Mouse (Mus musculus): ENCODE results near the gene Rapgef4.

Rapgef4 gene

DNA sequence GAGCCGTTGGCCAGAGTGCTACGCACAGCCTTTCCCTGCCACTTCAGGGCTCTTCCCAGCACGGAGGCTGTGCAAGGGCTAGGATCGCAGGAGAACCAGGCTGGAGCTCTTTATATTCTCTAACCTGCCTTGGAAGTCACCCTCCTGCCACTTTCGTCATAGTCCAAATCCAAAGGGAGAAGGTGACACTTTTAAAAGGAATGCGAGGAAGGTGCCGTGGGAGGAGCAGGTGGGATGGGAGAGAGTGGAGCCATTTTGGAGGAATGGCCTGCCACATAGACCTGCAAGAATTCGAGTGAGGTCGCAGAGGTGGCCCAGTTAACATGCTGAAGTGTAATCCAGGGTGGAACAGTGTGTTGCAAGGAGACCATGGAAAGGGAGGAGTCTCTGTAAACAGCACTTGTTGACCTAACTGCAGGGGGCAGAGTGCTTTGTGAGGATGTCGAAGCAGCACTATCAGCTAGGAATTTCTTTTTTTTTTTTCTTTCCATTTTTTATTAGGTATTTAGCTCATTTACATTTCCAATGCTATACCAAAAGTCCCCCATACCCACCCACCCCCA lies 94.0 kb downstream of the Rapgef4 start:
- no peak for DNase-seq (ENCODE audit: low read depth, low spot score)

DNA sequence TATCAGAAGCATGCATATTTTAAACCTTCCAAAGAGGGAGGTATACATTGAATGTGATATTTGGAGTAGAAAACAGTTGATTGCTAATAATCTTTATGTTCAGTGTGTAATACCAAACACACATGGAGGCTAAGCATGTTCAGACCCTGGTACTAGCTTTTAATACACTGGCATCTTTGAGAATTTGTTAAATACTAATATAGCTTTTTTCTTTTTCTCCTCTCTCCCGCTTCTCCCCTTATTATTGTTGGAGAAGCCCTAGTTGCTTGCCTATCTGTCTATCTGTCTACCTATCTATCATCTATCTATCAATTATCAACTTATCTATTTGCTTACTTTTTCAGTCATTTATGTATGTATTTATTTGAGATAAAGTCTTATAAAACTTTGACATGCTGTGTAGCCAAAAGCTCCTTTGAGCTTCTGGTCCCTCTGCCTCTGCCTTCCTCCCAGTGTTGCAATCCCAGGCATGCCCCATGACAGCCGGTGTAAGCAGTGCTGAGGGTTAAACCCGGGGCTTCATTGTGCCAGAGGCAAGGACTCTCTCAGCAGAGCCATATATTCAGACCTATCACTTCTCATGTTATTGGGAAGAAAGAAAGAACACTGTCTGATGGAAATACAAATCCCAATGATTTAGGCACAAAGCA lies 96.6 kb downstream of the Rapgef4 start:
- no peak for DNase-seq (ENCODE audit: low read depth, low spot score)

DNA sequence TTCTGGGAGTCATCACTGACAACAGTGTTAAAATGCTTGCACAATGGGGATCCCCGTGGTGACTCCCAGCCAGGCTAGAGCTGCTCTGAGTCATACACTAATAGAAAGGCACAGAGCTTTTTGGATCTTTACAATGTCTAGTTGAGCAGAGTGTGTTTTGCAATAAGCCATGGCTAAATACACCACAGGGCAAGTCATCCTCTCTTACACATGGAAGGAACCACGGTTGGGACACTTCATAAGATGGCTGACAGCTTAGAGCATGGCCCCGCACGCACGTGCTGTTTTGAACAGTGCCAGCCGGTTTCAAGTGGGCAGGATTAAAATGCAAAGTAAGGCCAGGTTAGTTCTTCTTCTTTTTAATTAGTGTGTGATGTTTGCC lies 97.1 kb downstream of the Rapgef4 start:
- DNase-seq (ENCODE audit: low read depth, low spot score): no peak

DNA sequence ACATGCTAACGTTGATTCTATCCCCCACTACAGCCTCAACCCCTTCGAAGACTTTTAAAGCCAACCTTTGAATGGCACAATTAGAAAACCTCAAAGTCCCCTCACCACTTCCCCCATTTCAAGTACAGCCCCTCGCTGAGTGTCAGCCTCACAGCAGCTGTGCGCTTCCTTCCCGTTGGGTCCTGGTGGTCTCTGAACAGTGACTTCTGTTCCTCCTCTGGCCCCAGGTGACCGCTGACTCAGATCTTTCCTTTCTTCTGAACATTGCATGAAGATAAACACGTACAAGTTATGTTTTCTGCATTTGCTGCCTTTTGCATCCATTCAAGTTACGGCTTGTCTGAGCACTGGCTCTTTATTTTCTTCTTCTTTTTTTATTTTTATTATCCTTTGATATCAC lies 98.1 kb downstream of the Rapgef4 start:
- DNase-seq (ENCODE audit: low read depth, low spot score): no peak

DNA sequence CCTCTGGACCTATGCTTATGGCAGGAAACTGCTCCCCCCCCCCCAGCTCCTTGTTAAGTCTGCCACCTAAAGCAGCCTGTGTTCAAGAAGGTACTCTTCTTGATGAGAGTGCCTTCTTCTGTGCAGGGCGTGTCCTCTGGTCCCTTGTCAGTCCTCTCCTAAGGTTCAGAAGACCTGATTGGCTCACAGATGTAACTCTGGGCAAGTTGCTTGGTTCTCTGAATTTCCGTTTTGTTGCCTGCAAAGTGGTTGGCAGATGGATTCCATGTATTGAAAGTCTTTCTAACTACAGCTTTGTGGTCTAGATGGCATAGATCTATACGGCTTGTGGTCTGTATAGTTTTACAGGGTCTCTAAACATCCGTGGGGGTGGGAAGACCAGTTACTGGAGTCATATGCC lies 101.8 kb downstream of the Rapgef4 start:
- peak; percentile 51 for DNase-seq (ENCODE audit: low read depth, low spot score)

DNA sequence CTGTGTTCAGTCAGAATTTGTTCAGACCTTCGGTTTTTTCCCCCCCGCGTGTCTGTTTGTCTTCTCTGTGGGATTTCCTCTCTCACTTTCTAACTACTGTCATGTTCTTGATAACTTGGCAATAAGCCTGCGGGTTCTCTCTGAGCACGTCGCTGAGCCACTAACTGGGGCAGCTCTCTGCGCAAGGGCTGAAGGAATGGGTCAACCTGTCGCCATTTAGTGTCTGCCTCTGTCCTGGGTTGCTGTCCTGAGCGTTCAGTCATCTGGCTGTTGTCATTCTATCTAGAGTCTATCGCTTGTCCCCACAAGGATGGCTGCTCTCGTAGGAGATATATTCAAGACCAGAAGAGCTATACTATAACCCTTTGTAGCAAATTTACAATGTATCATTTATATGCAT lies 107.8 kb downstream of the Rapgef4 start:
- no peak for DNase-seq (ENCODE audit: low read depth, low spot score)

DNA sequence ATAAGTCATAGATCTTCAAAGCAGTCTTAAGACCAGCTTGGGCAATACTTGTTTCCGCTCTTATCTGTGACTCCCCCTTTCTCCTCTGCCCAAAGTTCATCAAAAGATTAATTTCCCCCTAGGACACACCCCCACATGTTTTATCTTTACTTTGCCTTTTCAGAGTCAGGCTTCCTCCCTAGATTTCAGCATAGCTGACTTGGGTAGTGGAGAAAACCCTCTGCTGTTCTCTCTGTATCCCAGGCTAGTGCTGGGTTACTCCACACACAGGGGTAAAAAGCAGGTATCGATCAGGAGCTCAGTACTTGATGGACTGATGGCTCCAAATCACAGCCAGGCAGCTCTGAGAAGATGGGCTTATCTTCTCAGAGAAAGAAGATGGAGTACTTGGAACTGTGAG lies 109.0 kb downstream of the Rapgef4 start:
- no peak for DNase-seq (ENCODE audit: low read depth, low spot score)

DNA sequence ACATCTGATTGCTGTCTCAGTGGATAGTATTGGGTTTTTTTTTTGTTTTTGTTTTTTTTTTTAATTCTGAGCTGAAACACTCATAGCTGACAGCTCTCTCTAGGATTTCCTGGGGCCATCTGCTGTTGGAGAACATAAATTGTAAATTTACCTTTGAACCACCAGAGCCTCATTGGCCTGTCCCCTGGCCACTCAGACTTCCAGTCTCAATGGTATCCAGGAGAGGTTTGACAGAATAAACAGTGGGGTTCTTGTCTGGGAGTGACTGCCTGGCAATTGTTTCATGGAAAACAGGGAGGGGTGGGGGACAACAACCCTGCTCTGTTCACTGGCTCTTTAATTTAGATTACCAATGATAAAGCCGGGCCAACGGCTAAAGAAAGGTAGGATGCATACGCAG lies 111.0 kb downstream of the Rapgef4 start:
- no peak for DNase-seq (ENCODE audit: low read depth, low spot score)

DNA sequence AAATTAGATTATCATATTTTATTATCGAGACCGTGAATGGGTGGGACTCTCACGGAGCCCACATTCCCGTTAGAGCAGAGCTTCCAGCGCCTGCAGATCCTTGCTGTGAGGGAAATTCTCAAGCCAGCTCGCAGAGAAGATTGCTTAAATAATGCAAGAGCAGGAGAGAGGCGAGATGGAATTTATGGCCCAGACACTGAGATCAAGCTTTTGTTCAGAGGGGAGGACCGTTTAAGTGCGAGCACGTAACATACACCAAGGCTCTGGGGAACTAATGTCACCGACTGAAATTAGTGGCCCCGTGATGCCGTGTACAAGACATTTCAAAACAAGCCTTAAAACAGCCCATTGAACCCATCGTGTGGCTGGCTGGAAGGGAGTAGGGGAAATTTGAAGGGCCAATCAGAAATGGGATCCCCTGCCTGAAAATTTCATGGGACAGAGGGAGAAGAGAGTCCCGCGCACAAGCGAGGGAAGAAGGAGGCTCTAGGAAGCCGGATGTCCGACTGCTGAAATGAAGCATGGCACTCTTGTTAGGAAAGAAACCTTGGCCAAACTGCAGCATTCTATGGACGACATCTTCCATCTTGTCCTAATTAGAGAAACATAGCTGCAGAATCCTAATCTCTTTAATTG lies 112.5 kb downstream of the Rapgef4 start:
- no peak for DNase-seq (ENCODE audit: low read depth, low spot score)

DNA sequence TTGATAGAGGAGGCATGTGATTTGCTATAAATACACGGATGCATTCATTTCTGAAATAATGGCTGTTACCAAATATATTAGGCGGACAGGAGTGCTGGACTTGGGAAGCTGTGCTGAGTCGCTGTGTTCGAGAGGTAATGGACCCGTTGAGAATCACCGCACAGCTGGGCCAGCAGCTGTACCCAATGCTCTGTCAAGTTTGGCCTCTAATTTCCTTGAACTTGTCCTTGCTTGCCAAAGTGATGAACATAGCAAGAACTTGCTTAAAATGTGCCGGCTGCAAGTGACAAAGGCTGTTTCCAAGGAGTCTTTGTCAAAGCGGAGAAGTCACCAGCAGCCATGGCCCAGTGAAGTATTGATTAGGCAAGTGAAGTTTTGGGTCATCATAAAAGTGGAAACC lies 113.0 kb downstream of the Rapgef4 start:
- DNase-seq (ENCODE audit: low read depth, low spot score): no peak

DNA sequence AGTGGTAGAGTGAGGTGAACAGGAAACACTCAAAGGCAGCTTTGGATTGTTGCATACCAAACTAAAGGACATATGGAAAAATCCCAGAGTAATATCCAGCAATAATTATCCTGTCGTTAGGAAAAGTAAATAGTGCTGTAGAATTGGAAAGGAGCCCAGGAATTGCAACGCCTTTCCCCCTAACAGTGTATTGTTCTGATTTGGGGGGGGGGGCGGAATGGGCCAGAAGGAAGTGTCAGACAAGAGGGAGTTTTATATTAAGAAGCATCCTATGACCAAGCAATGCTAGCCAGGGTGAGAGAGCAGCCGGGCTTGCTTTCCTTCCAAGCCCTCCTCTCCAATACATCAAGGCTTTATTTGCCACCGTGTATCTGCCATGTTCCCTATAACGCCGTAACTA lies 113.4 kb downstream of the Rapgef4 start:
- DNase-seq (ENCODE audit: low read depth, low spot score): no peak

DNA sequence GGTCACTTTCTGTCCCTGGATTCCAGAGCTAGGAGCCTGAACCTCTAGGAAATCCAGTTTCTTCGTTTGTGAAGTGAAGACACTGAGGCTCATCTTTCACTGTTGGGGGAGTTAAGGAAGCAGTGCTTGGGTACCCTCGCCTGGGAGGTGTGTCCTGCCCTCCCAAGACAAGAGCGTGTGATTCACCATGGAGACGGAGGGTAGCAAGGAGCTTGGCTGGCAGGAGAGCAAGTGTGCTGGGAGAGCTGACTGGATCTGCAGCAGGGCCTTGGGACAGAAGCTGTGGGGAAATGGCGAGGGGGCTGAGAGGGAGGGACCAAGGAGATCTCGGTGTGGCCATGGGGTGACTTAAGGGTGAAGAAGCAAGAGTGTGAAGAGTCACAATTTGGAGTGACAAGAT lies 114.0 kb downstream of the Rapgef4 start:
- no peak for DNase-seq (ENCODE audit: low read depth, low spot score)

DNA sequence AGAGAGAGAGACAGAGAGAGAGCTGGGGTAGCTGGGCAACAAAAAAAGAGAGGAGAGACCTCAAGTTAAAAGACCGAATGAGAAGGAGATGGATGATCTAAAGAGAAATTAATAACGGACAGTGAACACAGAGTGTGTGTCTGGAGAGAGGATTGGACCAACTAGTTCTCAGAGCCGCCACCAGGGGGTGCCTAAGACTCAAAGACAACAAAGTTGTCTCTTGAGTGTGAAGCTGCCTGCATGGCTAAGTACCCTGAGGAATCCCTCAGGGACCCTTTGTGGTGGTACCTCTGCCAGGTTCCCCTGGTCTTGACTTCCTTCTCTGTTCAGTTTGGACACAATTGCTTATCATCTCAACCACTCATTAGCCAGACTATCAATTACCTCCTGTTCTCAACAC lies 115.3 kb downstream of the Rapgef4 start:
- peak; percentile 82 for DNase-seq (ENCODE audit: low read depth, low spot score)

DNA sequence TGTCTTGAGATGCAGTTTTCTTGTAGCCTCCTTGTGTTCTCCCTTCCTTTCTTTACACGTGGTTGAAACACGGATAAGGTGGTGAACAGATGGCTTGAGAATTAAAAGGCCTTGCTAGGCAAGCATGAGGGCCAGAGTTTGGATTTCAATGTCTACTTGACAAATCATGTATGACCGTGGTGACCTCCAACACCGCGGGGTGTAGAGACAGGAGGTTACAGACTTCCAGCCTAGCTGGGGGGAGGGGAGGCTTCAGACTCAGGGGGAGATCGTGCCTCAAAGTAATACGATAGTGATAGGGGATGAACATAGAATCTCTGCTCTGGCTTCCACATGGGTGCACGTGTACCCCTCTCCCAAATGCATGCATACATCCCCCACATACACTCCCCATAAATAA lies 117.3 kb downstream of the Rapgef4 start:
- no peak for DNase-seq (ENCODE audit: low read depth, low spot score)

DNA sequence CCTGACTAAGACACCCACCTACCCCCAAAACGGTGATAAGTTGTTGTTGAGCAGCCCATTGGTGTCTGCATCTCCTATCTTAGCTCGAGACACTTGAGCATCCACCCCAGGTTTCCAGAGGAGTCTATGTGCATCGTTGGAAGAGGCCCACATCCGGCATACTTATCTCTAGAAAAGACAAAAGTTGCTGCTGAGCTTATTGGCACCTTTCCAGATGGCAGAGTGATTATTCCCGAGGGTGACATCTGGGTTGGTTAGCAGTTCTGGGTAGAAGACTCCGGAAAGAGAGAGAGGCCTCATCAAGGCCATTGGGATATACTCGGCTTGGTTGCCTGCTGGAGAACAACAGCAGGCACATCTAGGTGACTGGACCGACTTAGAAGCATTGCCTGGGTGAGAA lies 123.6 kb downstream of the Rapgef4 start:
- DNase-seq (ENCODE audit: low read depth, low spot score): no peak

DNA sequence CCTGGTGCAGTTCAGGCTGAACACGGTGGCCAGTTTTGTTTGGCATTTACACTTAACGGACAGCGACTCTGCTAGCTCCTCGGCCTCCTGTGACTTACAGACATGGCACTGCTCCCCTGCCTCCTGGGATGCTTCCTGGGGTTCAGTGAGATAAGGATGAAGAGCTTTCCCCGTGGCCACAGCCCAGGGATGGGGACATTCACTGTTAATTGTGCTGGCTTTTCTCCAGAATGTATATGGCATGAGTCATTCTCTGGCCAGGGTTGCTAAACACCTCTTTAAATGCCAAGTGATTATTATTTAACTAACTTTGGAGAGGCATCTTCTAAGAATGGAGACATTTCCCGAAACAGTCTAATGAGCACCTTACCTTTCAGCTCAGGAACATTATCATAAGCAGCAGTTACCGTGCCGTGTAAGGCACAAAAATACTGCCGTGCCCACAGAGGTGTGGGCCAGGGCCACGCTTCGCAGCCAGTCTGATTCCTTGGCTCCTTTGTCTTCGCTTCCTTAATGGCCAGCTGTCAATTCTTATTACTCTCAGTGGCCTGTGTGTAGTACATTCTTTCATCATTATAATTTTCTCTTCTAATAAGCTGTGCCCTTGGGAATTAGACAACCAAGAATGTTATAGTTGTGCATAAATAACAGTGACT lies 126.6 kb downstream of the Rapgef4 start:
- DNase-seq (ENCODE audit: low read depth, low spot score): no peak

DNA sequence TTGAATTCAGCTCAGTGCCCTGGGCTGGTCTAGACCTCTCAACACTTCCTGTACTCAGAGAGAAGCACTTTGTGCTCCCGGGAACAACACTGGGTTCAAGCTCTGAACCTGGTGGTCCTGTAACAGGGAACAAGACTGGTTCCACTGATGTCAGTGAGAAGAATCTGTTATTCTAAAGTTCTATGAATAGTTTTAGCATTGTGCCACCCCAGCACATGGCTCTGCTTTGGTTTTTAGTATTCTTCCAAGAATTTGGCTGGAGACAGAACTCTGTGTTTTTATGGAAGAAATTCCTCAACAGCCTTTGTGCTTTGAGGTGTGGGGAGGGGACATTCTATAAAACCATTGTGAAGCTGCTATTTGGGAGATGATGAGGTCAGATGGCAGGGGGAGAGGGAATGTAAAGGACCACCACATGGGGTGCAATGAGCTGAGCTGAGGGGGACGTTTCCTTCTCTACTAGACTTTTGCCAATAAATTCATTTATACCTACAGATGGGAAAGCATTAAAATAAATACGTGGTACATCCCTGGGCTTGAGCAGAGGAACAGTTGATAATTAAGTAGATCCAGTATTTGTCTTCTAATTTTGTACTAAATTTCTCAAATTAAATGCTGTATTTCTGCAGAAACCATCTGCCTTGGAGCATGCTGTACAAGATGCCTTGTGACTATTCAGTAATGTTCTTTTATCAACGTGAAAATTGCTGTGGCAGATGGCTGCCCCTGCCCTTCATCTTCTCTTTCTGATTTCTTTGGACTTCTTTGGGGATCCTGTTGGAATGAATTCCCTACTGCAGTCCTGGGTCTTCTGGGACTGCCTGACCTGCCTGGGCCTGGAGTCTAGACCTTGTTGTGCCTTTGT lies 127.6 kb downstream of the Rapgef4 start:
- no peak for DNase-seq (ENCODE audit: low read depth, low spot score)

DNA sequence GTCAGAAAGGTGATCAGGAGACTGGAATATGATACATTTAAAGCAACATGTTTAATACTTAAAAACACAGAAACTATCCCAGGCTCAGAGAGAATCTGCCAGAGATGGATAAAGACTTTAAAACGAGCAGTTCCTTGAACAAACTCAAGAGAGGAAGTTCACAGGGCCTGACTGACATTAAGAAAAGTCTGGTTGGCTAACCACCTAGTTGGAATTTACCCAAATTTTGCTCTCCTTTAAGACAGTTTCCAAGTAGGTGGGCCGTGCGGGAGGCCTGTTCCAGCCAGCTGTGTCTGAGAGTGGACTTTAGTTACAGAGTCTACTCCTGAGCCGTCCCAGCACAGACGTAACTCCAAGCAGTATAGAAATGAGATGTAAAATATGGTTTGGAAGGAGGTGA lies 129.4 kb downstream of the Rapgef4 start:
- DNase-seq (ENCODE audit: low read depth, low spot score): no peak

DNA sequence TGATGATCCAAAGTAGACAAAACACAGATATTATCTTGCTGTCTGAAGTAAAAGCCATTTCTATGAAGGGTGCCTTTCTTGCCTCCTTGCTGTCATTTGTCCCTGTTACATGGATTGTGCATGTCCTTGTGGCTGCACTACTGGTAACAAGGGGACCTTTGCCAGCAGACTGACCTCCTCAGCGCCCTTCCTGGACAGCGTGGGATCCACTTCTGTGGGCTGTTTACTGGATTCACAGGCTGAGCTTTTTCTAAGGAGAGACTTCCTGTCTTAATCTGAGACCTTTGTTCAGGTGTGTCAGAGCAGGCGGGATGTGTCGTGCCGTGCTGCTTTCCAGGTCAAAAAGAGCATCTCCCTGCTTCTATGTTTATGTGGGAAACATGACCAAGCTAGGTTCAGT lies 132.7 kb downstream of the Rapgef4 start:
- no peak for DNase-seq (ENCODE audit: low read depth, low spot score)

DNA sequence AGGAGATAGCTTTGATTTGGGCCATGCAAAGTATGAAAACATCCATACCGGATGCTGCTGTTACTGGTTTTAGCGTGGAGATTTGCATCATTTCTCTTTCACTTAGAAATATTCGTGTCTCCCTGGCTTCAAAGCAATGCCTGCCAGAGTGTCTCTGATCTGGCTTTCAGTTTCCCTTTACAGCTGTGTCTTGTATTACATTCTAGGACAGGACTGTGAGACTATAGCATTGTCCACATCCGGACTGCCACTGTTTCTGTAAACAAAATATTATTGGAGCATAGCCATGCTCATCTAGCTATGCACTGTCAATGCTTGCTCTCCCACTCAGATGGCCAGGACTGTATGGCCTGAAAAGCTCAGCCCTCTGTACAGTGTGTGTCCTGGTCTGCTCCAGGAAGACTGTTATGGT lies 133.1 kb downstream of the Rapgef4 start:
- DNase-seq (ENCODE audit: low read depth, low spot score): peak; percentile 75

DNA sequence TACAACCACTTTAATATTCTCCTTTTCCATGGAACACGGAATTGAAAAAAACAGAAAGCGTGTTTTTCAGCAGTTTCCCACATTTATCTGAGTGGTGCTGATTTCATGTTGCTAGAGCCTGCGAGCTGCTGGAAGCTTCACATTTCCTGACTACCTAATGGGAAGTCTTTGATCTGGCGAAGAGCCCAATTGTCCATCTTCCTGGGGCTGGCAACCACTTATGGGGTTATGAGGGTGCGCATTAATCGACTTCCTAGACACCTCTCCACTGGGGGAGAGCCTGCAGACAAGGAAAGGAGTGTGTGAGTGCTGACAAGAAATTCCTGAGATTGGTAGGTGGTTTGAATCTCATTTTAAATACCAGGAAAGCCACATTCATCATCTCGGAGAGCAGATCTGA lies 135.1 kb downstream of the Rapgef4 start:
- DNase-seq (ENCODE audit: low read depth, low spot score): no peak

DNA sequence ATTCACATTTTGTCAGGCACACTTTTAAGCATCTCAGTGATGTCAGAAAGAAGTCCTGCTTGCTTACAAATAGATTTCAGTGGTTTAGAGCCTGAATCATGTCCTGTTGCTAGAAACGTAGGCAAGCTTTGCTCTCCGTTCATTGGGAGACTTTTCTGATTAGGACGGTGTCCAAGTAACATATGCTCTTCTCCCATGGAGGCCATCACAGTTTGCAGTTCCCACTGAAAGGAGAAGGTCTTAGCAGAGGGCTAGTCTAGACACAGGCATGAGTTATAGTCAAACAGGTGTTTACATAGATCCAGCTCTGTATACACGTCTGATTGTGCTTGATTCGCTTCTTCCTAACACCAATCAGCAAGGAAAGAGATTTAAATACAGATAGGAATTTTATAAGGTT lies 135.7 kb downstream of the Rapgef4 start:
- no peak for DNase-seq (ENCODE audit: low read depth, low spot score)

All from CD4-positive, CD25-positive, alpha-beta regulatory T cell, adult 2 months (primary cell).